Mouse (Mus musculus): ENCODE data around the gene Etl4. TPM values are rescaled to one million over a fixed set of nuclear protein-coding genes. Genes with fewer than 3 reads are reported as not detected.

Etl4 gene
- polyA plus RNA-seq, 1 experiment from 2014 or later = 76.7 TPM

DNA sequence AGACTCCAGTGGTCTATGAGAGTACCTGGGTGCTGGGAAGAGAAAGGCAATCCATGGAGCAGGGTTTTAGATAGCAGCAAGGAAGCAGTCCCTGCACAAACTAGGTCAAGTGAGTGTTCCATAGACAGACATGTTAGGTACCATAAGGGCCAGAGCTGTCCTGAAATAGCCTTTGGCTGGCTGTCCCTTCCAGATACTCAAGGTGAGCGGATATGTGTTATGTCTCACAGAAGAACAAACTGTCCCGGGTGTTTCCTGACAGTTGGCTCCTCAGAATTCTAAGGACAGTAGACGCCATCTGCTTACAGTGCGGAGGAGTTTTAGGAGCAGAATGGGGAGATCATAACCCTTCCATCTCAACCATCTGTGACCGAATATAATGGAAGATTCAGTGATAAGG is 708.8 kb downstream of the Etl4 start:
- Histone ChIP-seq H3K9ac (replicated peaks; ENCODE audit: low read depth, low read length) (no peak overlapping the region), H3K36me3 (ENCODE audit: control insufficient read depth, insufficient read depth, low read length) (no peaks in the 10 kb centered on the region), H3K27me3 (ENCODE audit: control insufficient read depth, insufficient read depth, low read length) (no peaks in the 10 kb centered on the region), H3K4me3 (ENCODE audit: low read depth, low read length) (no peak overlapping the region), H3K4me2 (replicated peaks; ENCODE audit: low read depth, low read length) (no peak overlapping the region), H3K27ac (ENCODE audit: low read length) (no peak overlapping the region), H3K9me3 (ENCODE audit: control insufficient read depth, low read depth, low read length) (no peaks in the 10 kb centered on the region), H3K4me1 (ENCODE audit: control insufficient read depth, insufficient read depth, low read length) (no peaks in the 10 kb centered on the region)
- ATAC-seq (ENCODE audit: insufficient number of reproducible peaks, insufficient read depth, low FRiP score, low read depth) = no peak
- 86% methylated on average over 5 of the region's 5 CpGs for WGBS

DNA sequence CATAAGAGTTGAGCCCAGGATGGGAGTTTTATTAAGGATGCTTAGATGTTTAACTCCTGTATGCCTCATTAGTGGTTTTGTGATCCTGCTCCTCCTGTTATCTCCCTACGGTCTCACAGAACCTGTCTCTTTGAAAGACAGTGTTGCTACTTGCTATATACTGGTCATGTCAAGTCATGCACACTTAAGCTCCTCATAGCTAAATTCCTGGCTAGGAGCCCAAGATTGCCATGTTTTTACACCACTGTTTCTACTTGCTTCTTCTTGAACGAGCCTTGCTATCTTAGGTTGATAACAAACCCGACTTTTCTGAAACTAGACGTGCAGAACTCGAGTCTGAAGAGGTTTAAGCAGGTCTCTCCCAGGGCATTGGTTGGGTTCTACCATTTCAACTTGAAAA is 710.3 kb downstream of the Etl4 start:
- WGBS = 81% methylated on average over 5 of the region's 5 CpGs
- no peak overlapping the region for H3K4me3 ChIP-seq (ENCODE audit: low read depth, low read length)
- no peak for ATAC-seq (ENCODE audit: insufficient number of reproducible peaks, insufficient read depth, low FRiP score, low read depth)

DNA sequence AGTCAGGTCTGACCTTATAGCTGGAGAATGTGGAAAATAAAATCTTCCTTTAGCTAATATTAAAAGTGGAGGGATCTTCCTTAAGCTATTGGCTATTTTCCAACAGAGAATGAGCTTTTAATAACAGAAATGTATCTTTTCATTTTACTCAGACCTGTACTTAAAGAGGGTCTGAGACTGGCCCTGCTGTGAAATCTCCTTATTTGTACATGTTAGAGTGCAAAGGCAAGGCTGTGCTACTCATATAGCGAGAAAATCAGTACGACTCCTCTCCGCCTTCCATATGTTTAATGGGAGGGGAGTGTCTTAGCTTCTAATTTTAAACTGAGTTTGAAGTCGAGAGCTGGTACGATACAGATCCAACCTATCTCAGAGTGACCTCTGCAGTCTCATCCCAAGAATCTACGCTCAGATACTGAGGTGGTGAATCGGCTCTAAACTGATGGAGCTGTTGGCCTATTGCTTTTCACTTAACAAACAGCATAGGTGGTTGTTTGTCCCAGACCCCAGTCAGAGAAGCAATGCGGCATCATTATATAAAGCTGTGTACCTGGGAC is 719.7 kb downstream of the Etl4 start:
- no peaks in the 10 kb centered on the region for H3K36me3 ChIP-seq (ENCODE audit: control insufficient read depth, insufficient read depth, low read length)
- WGBS = 59% methylated on average over 8 of the region's 8 CpGs
- peak overlapping the region; percentile 82 for H3K27ac ChIP-seq (ENCODE audit: low read length)
- no peak overlapping the region for H3K4me2 ChIP-seq (replicated peaks; ENCODE audit: low read depth, low read length)
- H3K27me3 ChIP-seq (ENCODE audit: control insufficient read depth, insufficient read depth, low read length) = no peaks in the 10 kb centered on the region
- peak; percentile 72; the same call in 1 of the 2 replicates for ATAC-seq (ENCODE audit: insufficient number of reproducible peaks, insufficient read depth, low FRiP score, low read depth)
- H3K4me1 ChIP-seq (ENCODE audit: control insufficient read depth, insufficient read depth, low read length) = peaks cover 2% of the 10 kb centered on the region; the same call in 1 of the 2 replicates
- no peaks in the 10 kb centered on the region for H3K9me3 ChIP-seq (ENCODE audit: control insufficient read depth, low read depth, low read length)
- no peak overlapping the region for H3K4me3 ChIP-seq (ENCODE audit: low read depth, low read length)
- no peak overlapping the region for H3K9ac ChIP-seq (replicated peaks; ENCODE audit: low read depth, low read length)

More for the DNA sequence above, 710.3 kb downstream of the Etl4 start:
- Histone ChIP-seq H3K9me3 (ENCODE audit: control insufficient read depth, low read depth, low read length) (no peaks in the 10 kb centered on the region), H3K4me2 (replicated peaks; ENCODE audit: low read depth, low read length) (no peak overlapping the region), H3K27ac (ENCODE audit: low read length) (no peak overlapping the region), H3K36me3 (ENCODE audit: control insufficient read depth, insufficient read depth, low read length) (no peaks in the 10 kb centered on the region), H3K4me1 (ENCODE audit: control insufficient read depth, insufficient read depth, low read length) (no peaks in the 10 kb centered on the region), H3K9ac (replicated peaks; ENCODE audit: low read depth, low read length) (no peak overlapping the region), H3K27me3 (ENCODE audit: control insufficient read depth, insufficient read depth, low read length) (no peaks in the 10 kb centered on the region)

DNA sequence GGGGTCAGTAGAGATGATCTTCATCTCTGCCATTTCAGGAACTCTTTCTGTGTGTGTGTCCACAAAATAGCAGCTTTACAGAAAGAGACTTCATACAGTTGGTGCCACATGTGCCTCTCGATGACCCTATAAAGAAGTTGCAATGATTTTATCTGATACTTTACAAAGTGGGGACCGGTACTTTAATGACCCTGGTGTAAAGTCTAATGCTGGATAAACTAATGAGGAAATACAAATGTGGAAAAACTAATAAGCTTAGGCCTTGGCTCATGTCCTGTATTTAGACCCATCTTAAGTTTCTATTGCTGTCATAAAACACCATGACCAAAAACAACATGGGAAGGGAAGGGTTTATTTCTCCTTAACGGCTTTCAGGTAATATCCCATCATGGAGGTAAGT is 729.0 kb downstream of the Etl4 start:
- ATAC-seq (ENCODE audit: insufficient number of reproducible peaks, insufficient read depth, low FRiP score, low read depth) = no peak
- Histone ChIP-seq H3K27ac (ENCODE audit: low read length) (no peak overlapping the region), H3K4me1 (ENCODE audit: control insufficient read depth, insufficient read depth, low read length) (no peaks in the 10 kb centered on the region), H3K36me3 (ENCODE audit: control insufficient read depth, insufficient read depth, low read length) (no peaks in the 10 kb centered on the region), H3K4me3 (ENCODE audit: low read depth, low read length) (no peak overlapping the region), H3K27me3 (ENCODE audit: control insufficient read depth, insufficient read depth, low read length) (no peaks in the 10 kb centered on the region), H3K4me2 (replicated peaks; ENCODE audit: low read depth, low read length) (no peak overlapping the region), H3K9ac (replicated peaks; ENCODE audit: low read depth, low read length) (no peak overlapping the region), H3K9me3 (ENCODE audit: control insufficient read depth, low read depth, low read length) (no peaks in the 10 kb centered on the region)
- 70% methylated on average over 3 of the region's 3 CpGs for WGBS

DNA sequence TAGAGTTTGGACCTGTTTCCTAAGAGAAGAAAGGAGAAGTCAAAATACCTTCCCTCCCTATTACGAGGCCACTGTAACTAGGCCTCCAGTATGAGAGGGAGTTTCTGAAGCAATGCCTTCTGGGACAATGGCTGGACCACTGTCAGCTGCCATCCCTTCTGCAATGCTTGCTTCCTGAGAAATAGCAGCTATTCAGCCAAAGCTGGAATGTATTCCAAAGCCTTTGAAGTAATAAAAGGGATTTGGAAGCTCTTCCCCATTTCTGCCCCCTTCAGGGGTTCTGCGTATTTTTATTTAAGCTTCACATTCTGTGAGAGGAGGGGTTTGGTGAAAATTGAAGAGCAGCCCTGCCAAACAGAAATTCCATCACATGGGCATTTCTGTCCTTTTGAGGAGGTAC is 730.1 kb downstream of the Etl4 start:
- no peaks in the 10 kb centered on the region for H3K4me1 ChIP-seq (ENCODE audit: control insufficient read depth, insufficient read depth, low read length)
- no peak overlapping the region for H3K4me2 ChIP-seq (replicated peaks; ENCODE audit: low read depth, low read length)
- H3K27ac ChIP-seq (ENCODE audit: low read length) = no peak overlapping the region
- WGBS = 69% methylated on average over 2 of the region's 2 CpGs
- H3K9ac ChIP-seq (replicated peaks; ENCODE audit: low read depth, low read length) = no peak overlapping the region
- H3K9me3 ChIP-seq (ENCODE audit: control insufficient read depth, low read depth, low read length) = no peaks in the 10 kb centered on the region
- H3K36me3 ChIP-seq (ENCODE audit: control insufficient read depth, insufficient read depth, low read length) = no peaks in the 10 kb centered on the region
- ATAC-seq (ENCODE audit: insufficient number of reproducible peaks, insufficient read depth, low FRiP score, low read depth) = no peak
- no peak overlapping the region for H3K4me3 ChIP-seq (ENCODE audit: low read depth, low read length)
- no peaks in the 10 kb centered on the region for H3K27me3 ChIP-seq (ENCODE audit: control insufficient read depth, insufficient read depth, low read length)

DNA sequence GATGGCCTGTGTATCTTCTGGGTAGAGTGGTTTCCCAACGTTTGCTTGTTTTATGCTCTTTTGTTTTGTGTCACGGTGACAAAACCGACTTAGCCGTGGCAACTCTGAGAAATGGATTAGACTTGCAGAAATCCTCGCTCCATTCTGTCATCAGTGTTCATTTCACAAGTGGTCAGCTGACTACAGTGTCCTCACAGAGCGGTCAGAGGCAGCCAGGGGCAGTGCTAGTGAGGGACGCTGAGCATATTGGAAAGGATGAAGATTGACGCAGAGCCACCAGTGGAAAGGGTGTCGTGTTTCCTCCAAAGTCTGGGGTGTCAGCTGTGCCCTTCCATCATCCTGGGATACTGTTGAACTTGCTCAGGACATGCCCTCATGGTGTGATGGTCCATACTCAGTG is 733.2 kb downstream of the Etl4 start:
- WGBS = 61% methylated on average over 9 of the region's 9 CpGs
- Histone ChIP-seq H3K9ac (replicated peaks; ENCODE audit: low read depth, low read length) (no peak overlapping the region), H3K9me3 (ENCODE audit: control insufficient read depth, low read depth, low read length) (no peaks in the 10 kb centered on the region), H3K27ac (ENCODE audit: low read length) (no peak overlapping the region), H3K4me3 (ENCODE audit: low read depth, low read length) (no peak overlapping the region), H3K4me2 (replicated peaks; ENCODE audit: low read depth, low read length) (no peak overlapping the region), H3K4me1 (ENCODE audit: control insufficient read depth, insufficient read depth, low read length) (no peaks in the 10 kb centered on the region), H3K36me3 (ENCODE audit: control insufficient read depth, insufficient read depth, low read length) (no peaks in the 10 kb centered on the region), H3K27me3 (ENCODE audit: control insufficient read depth, insufficient read depth, low read length) (no peaks in the 10 kb centered on the region)
- ATAC-seq (ENCODE audit: insufficient number of reproducible peaks, insufficient read depth, low FRiP score, low read depth) = no peak

DNA sequence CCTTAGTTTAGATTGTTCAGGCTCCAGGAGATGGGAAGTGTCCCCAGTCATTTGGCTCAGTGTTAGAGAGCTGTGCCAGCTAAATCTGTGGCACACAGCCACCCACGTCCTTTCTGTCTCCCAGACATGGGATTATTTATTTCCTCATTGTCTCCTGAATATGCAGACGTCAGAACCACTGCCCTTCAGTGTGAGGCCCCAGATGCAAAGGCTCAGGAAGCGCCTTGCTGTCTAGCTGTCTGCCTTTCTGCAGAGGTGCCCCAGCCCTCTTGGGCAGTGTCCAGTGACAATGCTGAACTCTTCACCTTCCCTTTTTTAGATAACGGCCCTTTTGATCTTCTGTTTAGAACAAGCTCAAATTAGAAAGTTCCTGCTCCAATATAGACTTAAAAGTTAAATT is 740.2 kb downstream of the Etl4 start:
- H3K9me3 ChIP-seq (ENCODE audit: control insufficient read depth, low read depth, low read length) = no peaks in the 10 kb centered on the region
- H3K36me3 ChIP-seq (ENCODE audit: control insufficient read depth, insufficient read depth, low read length) = no peaks in the 10 kb centered on the region
- H3K4me2 ChIP-seq (replicated peaks; ENCODE audit: low read depth, low read length) = no peak overlapping the region
- no peak overlapping the region for H3K9ac ChIP-seq (replicated peaks; ENCODE audit: low read depth, low read length)
- no peaks in the 10 kb centered on the region for H3K27me3 ChIP-seq (ENCODE audit: control insufficient read depth, insufficient read depth, low read length)
- peak; percentile 23; the same call in 1 of the 2 replicates for ATAC-seq (ENCODE audit: insufficient number of reproducible peaks, insufficient read depth, low FRiP score, low read depth)
- WGBS = 18% methylated on average over 4 of the region's 4 CpGs
- H3K27ac ChIP-seq (ENCODE audit: low read length) = no peak overlapping the region
- H3K4me3 ChIP-seq (ENCODE audit: low read depth, low read length) = no peak overlapping the region
- 0 out of 2 replicates have a peak, but pooled peaks cover 4% of the 10 kb centered on the region for H3K4me1 ChIP-seq (ENCODE audit: control insufficient read depth, insufficient read depth, low read length)

DNA sequence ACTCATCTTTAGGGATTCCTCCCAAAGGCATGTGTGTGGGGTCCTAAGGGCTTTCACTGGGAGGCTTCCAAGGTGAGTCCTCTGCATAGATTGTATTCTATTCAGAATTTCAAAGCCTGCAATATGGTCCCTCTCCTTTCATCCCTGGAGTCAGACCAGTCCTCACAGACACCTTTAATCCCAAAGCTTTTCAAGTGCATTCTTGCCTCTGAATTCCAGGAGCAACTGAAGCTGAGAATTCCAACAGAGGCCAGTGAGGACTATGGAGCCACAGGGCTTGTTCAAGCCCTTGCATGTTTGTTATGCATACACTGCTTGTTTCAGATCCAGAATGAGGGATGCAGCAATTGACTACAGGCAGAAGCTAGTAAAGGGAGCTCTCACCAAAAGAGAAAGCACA is 743.5 kb downstream of the Etl4 start:
- Histone ChIP-seq H3K27me3 (ENCODE audit: control insufficient read depth, insufficient read depth, low read length) (no peaks in the 10 kb centered on the region), H3K4me2 (replicated peaks; ENCODE audit: low read depth, low read length) (no peak overlapping the region), H3K36me3 (ENCODE audit: control insufficient read depth, insufficient read depth, low read length) (no peaks in the 10 kb centered on the region), H3K4me3 (ENCODE audit: low read depth, low read length) (no peak overlapping the region), H3K9ac (replicated peaks; ENCODE audit: low read depth, low read length) (no peak overlapping the region), H3K4me1 (ENCODE audit: control insufficient read depth, insufficient read depth, low read length) (0 out of 2 replicates have a peak, but pooled peaks cover 4% of the 10 kb centered on the region), H3K27ac (ENCODE audit: low read length) (no peak overlapping the region), H3K9me3 (ENCODE audit: control insufficient read depth, low read depth, low read length) (no peaks in the 10 kb centered on the region)
- ATAC-seq (ENCODE audit: insufficient number of reproducible peaks, insufficient read depth, low FRiP score, low read depth) = no peak

DNA sequence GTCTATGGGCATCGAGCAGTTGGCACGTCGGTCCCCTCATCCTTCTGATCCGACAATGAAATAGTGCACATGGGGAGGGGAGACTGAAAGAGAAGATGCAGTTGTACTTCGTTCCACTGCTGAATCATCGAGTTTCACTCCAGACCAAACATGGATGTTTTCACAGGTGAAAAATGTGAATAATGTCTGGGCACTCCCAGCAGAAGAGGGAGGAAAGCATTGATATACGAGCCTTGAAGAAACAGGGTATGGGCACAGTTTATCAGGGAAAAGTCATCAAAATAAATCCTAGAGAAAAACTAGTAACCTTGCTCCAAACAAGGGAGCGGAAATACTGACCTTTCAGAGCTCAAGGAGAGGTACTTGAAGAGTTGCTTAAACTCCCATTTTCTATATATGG is 744.5 kb downstream of the Etl4 start:
- H3K27me3 ChIP-seq (ENCODE audit: control insufficient read depth, insufficient read depth, low read length) = no peaks in the 10 kb centered on the region
- no peak overlapping the region for H3K9ac ChIP-seq (replicated peaks; ENCODE audit: low read depth, low read length)
- 57% methylated on average over 8 of the region's 8 CpGs for WGBS
- no peak overlapping the region for H3K27ac ChIP-seq (ENCODE audit: low read length)
- no peak overlapping the region for H3K4me3 ChIP-seq (ENCODE audit: low read depth, low read length)
- ATAC-seq (ENCODE audit: insufficient number of reproducible peaks, insufficient read depth, low FRiP score, low read depth) = no peak
- H3K4me2 ChIP-seq (replicated peaks; ENCODE audit: low read depth, low read length) = no peak overlapping the region
- no peaks in the 10 kb centered on the region for H3K9me3 ChIP-seq (ENCODE audit: control insufficient read depth, low read depth, low read length)
- no peaks in the 10 kb centered on the region for H3K36me3 ChIP-seq (ENCODE audit: control insufficient read depth, insufficient read depth, low read length)
- 0 out of 2 replicates have a peak, but pooled peaks cover 4% of the 10 kb centered on the region for H3K4me1 ChIP-seq (ENCODE audit: control insufficient read depth, insufficient read depth, low read length)

Data from stomach, embryonic 14.5 days (tissue).